Mouse (Mus musculus) gastrocnemius, postnatal 4 days (tissue): ENCODE measurements around the gene Cyb5r1. TPM values are rescaled to one million over a fixed set of nuclear protein-coding genes. Genes with fewer than 3 reads are reported as not detected.

Experiments used
- DNase-seq, 2 experiments: peaks; one replicate each; pipeline ENCODE4 v3.0.0; 2021 to 2022; ENCODE audit warnings: low spot score in 2 of 2, mixed read lengths in 2 of 2
- total RNA-seq, 2 experiments: library from RNA; stranded (reverse); gene quantifications; 2 replicates each; pipeline ENCODE4 v1.2.3; 2021

Gene Cyb5r1
- total RNA-seq, 2 experiments from 2014 or later: 75.7 to 88.5 TPM

DNA sequence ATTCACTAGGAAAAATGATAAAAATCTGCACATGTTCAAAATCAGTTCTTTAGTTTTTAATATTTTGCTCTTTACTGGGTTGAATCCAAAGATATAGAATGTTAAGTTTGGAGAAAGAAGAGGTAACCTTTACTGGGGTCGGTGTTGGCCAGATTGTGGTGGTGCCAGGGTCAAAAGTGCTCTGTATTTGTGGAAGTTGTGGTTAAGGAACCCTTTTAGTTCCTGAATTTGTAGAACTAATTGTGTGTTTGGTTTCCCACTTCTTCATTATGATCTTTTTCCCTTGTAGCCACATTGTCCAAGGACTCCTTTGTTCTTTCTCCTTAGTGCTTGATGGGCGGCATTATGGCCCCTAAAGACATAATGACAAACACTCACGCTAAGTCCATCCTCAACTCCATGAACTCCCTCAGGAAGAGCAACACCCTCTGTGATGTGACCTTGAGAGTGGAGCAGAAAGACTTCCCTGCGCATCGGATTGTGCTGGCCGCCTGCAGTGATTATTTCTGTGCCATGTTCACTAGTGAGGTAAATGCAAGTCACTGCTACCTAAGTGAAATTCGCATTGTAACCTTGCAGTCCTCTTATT, 52.9 kb downstream of the Cyb5r1 start:
- DNase-seq: no peak

DNA sequence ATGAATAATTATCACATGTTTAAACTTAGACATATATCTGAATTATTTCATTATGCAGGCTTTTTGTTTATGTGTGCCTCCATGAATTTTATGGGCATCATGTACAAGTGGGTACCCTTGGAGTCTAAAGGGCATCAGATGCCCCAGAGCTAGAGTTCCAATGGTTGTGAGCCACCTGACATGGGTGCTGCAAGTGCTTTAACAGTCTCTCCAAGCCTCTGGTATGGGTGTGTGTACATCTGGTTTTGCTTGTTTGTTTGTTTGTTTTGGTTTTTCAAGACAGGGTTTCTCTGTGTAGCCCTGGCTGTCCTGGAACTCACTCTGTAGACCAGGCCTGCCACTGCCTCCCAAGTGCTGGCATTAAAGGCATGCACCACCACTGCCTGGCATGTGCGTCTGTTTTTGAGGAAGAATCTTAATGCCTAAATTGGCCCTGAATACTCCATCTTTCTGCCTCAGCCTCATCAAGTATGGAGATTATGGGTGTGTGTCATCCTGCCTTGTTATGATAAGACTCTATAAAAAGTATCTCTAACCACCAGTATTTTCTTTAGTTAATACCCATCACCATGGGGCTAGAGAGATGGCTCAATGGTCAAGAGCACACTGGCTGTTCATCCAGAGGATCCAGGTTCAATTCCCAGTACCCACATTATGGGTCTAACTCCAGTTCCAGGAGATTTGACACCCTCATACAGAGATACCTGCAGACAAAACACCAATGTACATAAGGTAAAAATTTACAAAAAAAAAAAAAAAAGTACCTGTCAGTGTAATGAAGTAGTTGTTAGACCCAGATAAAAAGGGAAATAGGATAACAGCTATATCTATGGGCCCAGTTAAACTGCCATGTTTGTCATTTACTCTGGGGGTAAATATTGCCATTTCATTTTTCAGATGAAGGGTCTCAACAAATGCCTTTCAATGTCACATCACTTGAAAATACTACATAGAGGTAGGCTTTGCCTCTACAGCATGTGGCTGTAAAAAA, 55.2 kb downstream of the Cyb5r1 start:
- DNase-seq: no peak

Other genes with a start within 250 kb of the Cyb5r1 start
- 10 to 100 TPM in 1 of 2 experiments, 1 to 10 TPM in 1; 9.7 to 12.8 TPM for gene Chil1, start 223.4 kb upstream of the Cyb5r1 start, total RNA-seq
- 10 to 100 TPM; 64.5 to 81.3 TPM for gene Mybph, start 212.1 kb upstream of the Cyb5r1 start, total RNA-seq
- gene Adora1, start 170.1 kb upstream of the Cyb5r1 start, total RNA-seq: under 1 TPM; 0.61 to 0.78 TPM
- 100 to 1,000 TPM; 212 to 220 TPM for gene Myog, start 115.6 kb upstream of the Cyb5r1 start, total RNA-seq
- gene Ppfia4, start 72.6 kb upstream of the Cyb5r1 start, total RNA-seq: 10 to 100 TPM; 25.5 to 26.2 TPM
- gene Tmem183a, start 43.6 kb upstream of the Cyb5r1 start, total RNA-seq: 10 to 100 TPM; 26.9 to 35.5 TPM
- not detected for gene 4933406M09Rik, start 19.6 kb upstream of the Cyb5r1 start, total RNA-seq
- 10 to 100 TPM; 96.9 to 97.4 TPM for gene Adipor1, start 9.8 kb downstream of the Cyb5r1 start, total RNA-seq
- gene Klhl12, start 50.0 kb downstream of the Cyb5r1 start, total RNA-seq: 10 to 100 TPM; 12.5 to 16.1 TPM
- 10 to 100 TPM; 12.0 to 13.5 TPM for gene Rabif, start 89.1 kb downstream of the Cyb5r1 start, total RNA-seq
- not detected for gene Mgat4e, start 144.1 kb downstream of the Cyb5r1 start, total RNA-seq
- gene Kdm5b, start 154.6 kb downstream of the Cyb5r1 start, total RNA-seq: 10 to 100 TPM; 32.8 to 37.6 TPM
- gene Syt2, start 241.1 kb downstream of the Cyb5r1 start, total RNA-seq: under 1 TPM in 1 of 2 experiments, not detected in 1; 0.08 TPM